Mouse (Mus musculus) limb, embryonic 13.5 days (tissue): ENCODE data around the gene Rpl7a. TPM values are rescaled to one million over a fixed set of nuclear protein-coding genes. Genes with fewer than 3 reads are reported as not detected.

Source experiments
- ATAC-seq: fragments of 200-750 bp; cut with Nextera tagmentation; 2 replicates; pipeline ENCODE4 v1.8.0; 2017; ENCODE audit warnings: low read depth, moderate number of reproducible peaks, moderate TSS enrichment; ENCODE audit not compliant: low FRiP score
- H3K27ac ChIP-seq: fragments of 300-500 bp; sonication (generic); 2 replicates; pipeline ENCODE4 v1.5.1; 2015; ENCODE audit warnings: inconsistent platforms, mild to moderate bottlenecking, moderate library complexity
- H3K27me3 ChIP-seq: fragments of 300-500 bp; sonication (generic); 2 replicates; pipeline ENCODE4 v1.6.1; 2015; ENCODE audit warnings: mild to moderate bottlenecking, inconsistent platforms
- H3K36me3 ChIP-seq: fragments of 300-500 bp; sonication (generic); 2 replicates; pipeline ENCODE4 v1.6.1; 2015; ENCODE audit warnings: inconsistent platforms, mild to moderate bottlenecking, moderate library complexity
- H3K4me1 ChIP-seq: fragments of 300-500 bp; sonication (generic); 2 replicates; pipeline ENCODE4 v1.6.1; 2015; ENCODE audit warnings: inconsistent platforms
- H3K4me2 ChIP-seq: fragments of 300-500 bp; sonication (generic); replicated peaks from 2 replicates; pipeline ENCODE4 v1.6.1; 2015; ENCODE audit warnings: inconsistent platforms, mild to moderate bottlenecking, moderate library complexity
- H3K4me3 ChIP-seq: fragments of 300-500 bp; sonication (generic); 2 replicates; pipeline ENCODE4 v1.5.1; 2015; ENCODE audit warnings: moderate library complexity, mild to moderate bottlenecking, inconsistent platforms
- H3K9ac ChIP-seq: fragments of 300-500 bp; sonication (generic); 2 replicates; pipeline ENCODE4 v1.6.1; 2015; ENCODE audit warnings: mild to moderate bottlenecking, inconsistent platforms
- H3K9me3 ChIP-seq: fragments of 300-500 bp; sonication (generic); 2 replicates; pipeline ENCODE4 v1.6.1; 2016; ENCODE audit warnings: inconsistent platforms
- WGBS: fragments of 180-500 bp; shearing (Covaris S2); methylation state at CpG from one replicate; pipeline ENCODE4 v1.1.7; 2015; 5-methylcytosine and 5-hydroxymethylcytosine counted together
- polyA plus RNA-seq: library from polyadenylated mRNA; unstranded; fragments of >200 nt; fragmentation: Nextera tagmentation; extraction: Ambion mirVana; gene quantifications from 2 replicates; pipeline ENCODE4 v1.2.1, GENCODE M21; 2015

Gene Rpl7a
- polyA plus RNA-seq, 1 experiment from 2014 or later: 647 TPM

GRCm38 (mm10) chr2:26905936-26906335 lies 4.6 kb upstream of the Rpl7a start:
- no peak overlapping the region for H3K27ac ChIP-seq
- WGBS: 79% methylated on average over 2 of the region's 2 CpGs
- peak overlapping the region; percentile 45; the same call in 1 of the 2 replicates for H3K9ac ChIP-seq
- ATAC-seq: no peak
- no peaks in the 10 kb centered on the region for H3K27me3 ChIP-seq
- H3K9me3 ChIP-seq: no peaks in the 10 kb centered on the region
- no peak overlapping the region for H3K4me3 ChIP-seq
- H3K4me1 ChIP-seq: peaks cover 41% of the 10 kb centered on the region
- H3K4me2 ChIP-seq: no peak overlapping the region
- peaks cover 46% of the 10 kb centered on the region for H3K36me3 ChIP-seq

- WGBS: 93% methylated on average over 3 of the region's 3 CpGs
- Histone ChIP-seq H3K9me3 (no peaks in the 10 kb centered on the region), H3K27me3 (no peaks in the 10 kb centered on the region), H3K4me3 (no peak overlapping the region), H3K4me2 (no peak overlapping the region), H3K9ac (no peak overlapping the region; the same call in 1 of the 2 replicates), H3K27ac (no peak overlapping the region), H3K36me3 (peaks cover 47% of the 10 kb centered on the region), H3K4me1 (peaks cover 37% of the 10 kb centered on the region)
- no peak for ATAC-seq
These were observed 4.1 kb upstream of the Rpl7a start for GRCm38 (mm10) chr2:26906431-26906830.

- 55% methylated on average over 4 of the region's 4 CpGs for WGBS
- no peak for ATAC-seq
- Histone ChIP-seq H3K27ac (no peak overlapping the region), H3K9ac (no peak overlapping the region), H3K9me3 (no peaks in the 10 kb centered on the region), H3K36me3 (peaks cover 53% of the 10 kb centered on the region), H3K4me2 (no peak overlapping the region), H3K27me3 (no peaks in the 10 kb centered on the region), H3K4me3 (no peak overlapping the region), H3K4me1 (peaks cover 36% of the 10 kb centered on the region)
These were observed 3.5 kb upstream of the Rpl7a start for GRCm38 (mm10) chr2:26907109-26907508.

GRCm38 (mm10) chr2:26908710-26909386 lies 1.7 kb upstream of the Rpl7a start:
- H3K9me3 ChIP-seq: no peaks in the 10 kb centered on the region
- no peaks in the 10 kb centered on the region for H3K27me3 ChIP-seq
- peak overlapping the region; percentile 88 for H3K9ac ChIP-seq
- H3K4me3 ChIP-seq: peak overlapping the region; percentile 91
- H3K4me2 ChIP-seq: peak overlapping the region; percentile 72
- no peak for ATAC-seq
- peaks cover 71% of the 10 kb centered on the region for H3K36me3 ChIP-seq
- no peak overlapping the region for H3K27ac ChIP-seq
- H3K4me1 ChIP-seq: peaks cover 34% of the 10 kb centered on the region
- WGBS: 90% methylated on average over 18 of the region's 18 CpGs

- H3K9ac ChIP-seq: peak overlapping the region; percentile 88
- peaks cover 31% of the 10 kb centered on the region for H3K4me1 ChIP-seq
- no peak for ATAC-seq
- H3K27me3 ChIP-seq: no peaks in the 10 kb centered on the region
- H3K27ac ChIP-seq: 0 out of 2 replicates have a peak overlapping the region, but pooled peaks have one; percentile 80
- H3K9me3 ChIP-seq: no peaks in the 10 kb centered on the region
- H3K4me2 ChIP-seq: peak overlapping the region; percentile 72
- peak overlapping the region; percentile 91 for H3K4me3 ChIP-seq
- peaks cover 74% of the 10 kb centered on the region for H3K36me3 ChIP-seq
These were observed 1.2 kb upstream of the Rpl7a start for GRCm38 (mm10) chr2:26909387-26909784.

GRCm38 (mm10) chr2:26910994-26911765 lies 616 bp downstream of the Rpl7a start:
- peaks cover 59% of the 10 kb centered on the region for H3K36me3 ChIP-seq
- under 1% methylated on average over 37 of the region's 37 CpGs for WGBS
- H3K4me3 ChIP-seq: peak overlapping the region; percentile 91
- peak; percentile 41 for ATAC-seq
- peak overlapping the region; percentile 100 for H3K4me2 ChIP-seq
- H3K9me3 ChIP-seq: no peaks in the 10 kb centered on the region
- H3K4me1 ChIP-seq: peaks cover 45% of the 10 kb centered on the region
- H3K27ac ChIP-seq: peak overlapping the region; percentile 93
- no peaks in the 10 kb centered on the region for H3K27me3 ChIP-seq
- H3K9ac ChIP-seq: peak overlapping the region; percentile 100

- no peaks in the 10 kb centered on the region for H3K27me3 ChIP-seq
- no peak for ATAC-seq
- H3K36me3 ChIP-seq: peaks cover 47% of the 10 kb centered on the region
- H3K9ac ChIP-seq: peak overlapping the region; percentile 100
- H3K9me3 ChIP-seq: no peaks in the 10 kb centered on the region
- WGBS: 66% methylated on average over 5 of the region's 5 CpGs
- peak overlapping the region; percentile 100 for H3K4me2 ChIP-seq
- H3K4me1 ChIP-seq: peaks cover 53% of the 10 kb centered on the region
- no peak overlapping the region for H3K27ac ChIP-seq
- H3K4me3 ChIP-seq: peak overlapping the region; percentile 91
These were observed 1.7 kb downstream of the Rpl7a start for GRCm38 (mm10) chr2:26912253-26912770.

GRCm38 (mm10) chr2:26913416-26914147 lies 3.0 kb downstream of the Rpl7a start:
- peaks cover 59% of the 10 kb centered on the region for H3K4me1 ChIP-seq
- ATAC-seq: no peak
- H3K27ac ChIP-seq: no peak overlapping the region
- H3K4me3 ChIP-seq: no peak overlapping the region
- no peak overlapping the region for H3K9ac ChIP-seq
- no peaks in the 10 kb centered on the region for H3K9me3 ChIP-seq
- peaks cover 44% of the 10 kb centered on the region for H3K36me3 ChIP-seq
- H3K27me3 ChIP-seq: no peaks in the 10 kb centered on the region
- no peak overlapping the region for H3K4me2 ChIP-seq
- WGBS: 83% methylated on average over 17 of the region's 17 CpGs

GRCm38 (mm10) chr2:26914148-26914941 lies 3.8 kb downstream of the Rpl7a start:
- no peak overlapping the region for H3K27ac ChIP-seq
- ATAC-seq: no peak
- H3K4me1 ChIP-seq: peaks cover 51% of the 10 kb centered on the region
- peak overlapping the region; percentile 98 for H3K4me2 ChIP-seq
- WGBS: 55% methylated on average over 8 of the region's 8 CpGs
- peaks cover 50% of the 10 kb centered on the region for H3K36me3 ChIP-seq
- H3K27me3 ChIP-seq: no peaks in the 10 kb centered on the region
- no peak overlapping the region for H3K9ac ChIP-seq
- peak overlapping the region; percentile 68; the same call in 1 of the 2 replicates for H3K4me3 ChIP-seq
- H3K9me3 ChIP-seq: no peaks in the 10 kb centered on the region

GRCm38 (mm10) chr2:26915927-26916728 lies 5.6 kb downstream of the Rpl7a start, which contains the start of the genes Surf2 and Surf1:
Gene Surf2, plus strand, starts transcription at chr2:26916367.
Gene Surf1, minus strand, starts transcription at chr2:26916530.
- Histone ChIP-seq H3K4me1 (peaks cover 47% of the 10 kb centered on the region), H3K27ac (peak within 1 kb of the TSS; percentile 69; the same call in 1 of the 2 replicates), H3K36me3 (peaks cover 68% of the 10 kb centered on the region), H3K9me3 (no peaks in the 10 kb centered on the region), H3K4me3 (peak within 1 kb of the TSS; percentile 68), H3K27me3 (no peaks in the 10 kb centered on the region), H3K4me2 (peak within 1 kb of the TSS; percentile 98), H3K9ac (peak within 1 kb of the TSS; percentile 87)
- 2% methylated on average over 47 of the region's 47 CpGs for WGBS
- peak; percentile 75 for ATAC-seq
